Mouse (Mus musculus) heart, postnatal 0 days (tissue): ENCODE data around the gene Primpol.

Experiments used
- CTCF ChIP-seq: IDR thresholded peaks from 2 replicates; pipeline ENCODE4 v1.5.1; 2016; ENCODE audit warnings: antibody characterized with exemption, control low read depth, low read depth
- EP300 ChIP-seq: IDR thresholded peaks from 2 replicates; pipeline ENCODE4 v1.6.1; 2016; ENCODE audit warnings: antibody characterized with exemption, low read depth

DNA sequence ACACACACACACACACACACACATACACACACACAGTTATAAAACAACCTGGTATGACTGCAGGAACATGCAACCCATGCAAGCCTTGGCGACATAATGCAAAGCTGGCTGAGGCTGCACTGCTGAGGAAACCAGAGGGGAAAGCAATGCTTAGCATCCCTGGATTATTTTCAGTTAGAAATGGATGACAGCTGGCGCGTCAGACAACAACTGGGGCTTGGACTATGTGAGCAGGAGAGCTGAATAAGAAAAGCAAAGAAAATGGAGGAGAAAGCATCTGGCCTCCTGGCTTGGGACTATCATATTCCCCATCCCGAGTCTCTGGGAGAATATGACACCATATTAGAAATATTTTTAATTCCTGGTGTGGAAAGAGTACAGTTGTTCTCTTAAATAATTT is 4.1 kb downstream of the Primpol start:
- TF ChIP-seq EP300, result no peak
- TF ChIP-seq CTCF, result no peak
